Mouse (Mus musculus): ENCODE data around the gene Vwa7. TPM values are rescaled to one million over a fixed set of nuclear protein-coding genes. Genes with fewer than 3 reads are reported as not detected.
"Not testable (repeated sequence)": the region's sequence is repeated elsewhere in the genome, so short reads cannot be mapped to it uniquely, and the experiment has no call there.

The Vwa7 gene
- polyA plus RNA-seq, 1 experiment from 2014 or later = 0.13 TPM

- WGBS (ENCODE audit: insufficient replicate concordance) = 66% methylated on average over 8 of the region's 8 CpGs
- Histone ChIP-seq H3K4me1 (ENCODE audit: control insufficient read depth, low read depth, low read length) (peaks cover 12% of the 10 kb centered on the region), H3K27me3 (ENCODE audit: control insufficient read depth, insufficient read depth, low read depth, low read length) (no peaks in the 10 kb centered on the region), H3K27ac (ENCODE audit: low read length) (no peak overlapping the region), H3K9ac (ENCODE audit: low read depth, low read length) (no peak overlapping the region), H3K4me3 (ENCODE audit: low read depth, low read length) (no peak overlapping the region), H3K36me3 (ENCODE audit: control insufficient read depth, insufficient read depth) (no peaks in the 10 kb centered on the region), H3K9me3 (replicated peaks; ENCODE audit: control insufficient read depth, low read length) (no peaks in the 10 kb centered on the region), H3K4me2 (ENCODE audit: low read depth, low read length) (no peak overlapping the region)
- ATAC-seq (ENCODE audit: low read depth) = no peak
Measured at GRCm38 (mm10) chr17:35032323-35032870, 16.0 kb downstream of the Vwa7 start.

DNA sequence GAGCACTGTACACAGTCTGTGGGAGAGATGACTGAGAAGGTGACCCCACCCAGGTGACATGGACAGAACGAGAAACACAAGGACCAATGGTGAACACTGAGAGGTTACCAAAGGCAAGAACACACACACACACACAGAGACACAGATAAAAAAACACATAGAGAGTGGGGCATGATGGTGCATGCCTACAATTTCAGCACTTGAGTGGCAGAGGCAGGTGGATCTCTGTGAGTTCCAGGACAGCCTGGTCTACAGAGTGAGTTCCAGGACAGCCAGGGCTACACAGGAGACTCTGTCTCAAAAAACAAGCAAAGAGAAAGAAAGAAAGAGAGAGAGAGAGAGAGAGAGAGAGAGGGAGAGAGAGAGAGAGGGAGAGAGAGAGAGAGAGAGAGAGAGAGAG lies 17.3 kb downstream of the Vwa7 start:
- H3K4me1 ChIP-seq (ENCODE audit: control insufficient read depth, low read depth, low read length); H3K27ac ChIP-seq (ENCODE audit: low read length); H3K4me3 ChIP-seq (ENCODE audit: low read depth, low read length); H3K4me2 ChIP-seq (ENCODE audit: low read depth, low read length); H3K36me3 ChIP-seq (ENCODE audit: control insufficient read depth, insufficient read depth); H3K27me3 ChIP-seq (ENCODE audit: control insufficient read depth, insufficient read depth, low read depth, low read length); H3K9ac ChIP-seq (ENCODE audit: low read depth, low read length); ATAC-seq (ENCODE audit: low read depth); H3K9me3 ChIP-seq (replicated peaks; ENCODE audit: control insufficient read depth, low read length): not testable (repeated sequence)
- 47% methylated on average over 1 of the region's 1 CpGs for WGBS (ENCODE audit: insufficient replicate concordance)

GRCm38 (mm10) chr17:35034896-35035295 lies 18.5 kb downstream of the Vwa7 start:
- WGBS (ENCODE audit: insufficient replicate concordance) = 59% methylated on average over 6 of the region's 6 CpGs
- Histone ChIP-seq H3K4me1 (ENCODE audit: control insufficient read depth, low read depth, low read length) (peaks cover 10% of the 10 kb centered on the region), H3K36me3 (ENCODE audit: control insufficient read depth, insufficient read depth) (no peaks in the 10 kb centered on the region)

GRCm38 (mm10) chr17:35039121-35039873 lies 22.9 kb downstream of the Vwa7 start:
- H3K9me3 ChIP-seq (replicated peaks; ENCODE audit: control insufficient read depth, low read length) = no peaks in the 10 kb centered on the region
- H3K4me1 ChIP-seq (ENCODE audit: control insufficient read depth, low read depth, low read length) = peaks cover 10% of the 10 kb centered on the region
- 75% methylated on average over 11 of the region's 11 CpGs for WGBS (ENCODE audit: insufficient replicate concordance)
- H3K27ac ChIP-seq (ENCODE audit: low read length) = no peak overlapping the region
- ATAC-seq (ENCODE audit: low read depth) = no peak
- H3K4me2 ChIP-seq (ENCODE audit: low read depth, low read length) = no peak overlapping the region
- no peak overlapping the region for H3K9ac ChIP-seq (ENCODE audit: low read depth, low read length)
- no peak overlapping the region for H3K4me3 ChIP-seq (ENCODE audit: low read depth, low read length)
- H3K36me3 ChIP-seq (ENCODE audit: control insufficient read depth, insufficient read depth) = no peaks in the 10 kb centered on the region
- no peaks in the 10 kb centered on the region for H3K27me3 ChIP-seq (ENCODE audit: control insufficient read depth, insufficient read depth, low read depth, low read length)

More at GRCm38 (mm10) chr17:35034896-35035295, 18.5 kb downstream of the Vwa7 start:
- Histone ChIP-seq H3K9ac (ENCODE audit: low read depth, low read length) (no peak overlapping the region), H3K27ac (ENCODE audit: low read length) (no peak overlapping the region), H3K4me2 (ENCODE audit: low read depth, low read length) (no peak overlapping the region), H3K27me3 (ENCODE audit: control insufficient read depth, insufficient read depth, low read depth, low read length) (no peaks in the 10 kb centered on the region), H3K4me3 (ENCODE audit: low read depth, low read length) (no peak overlapping the region), H3K9me3 (replicated peaks; ENCODE audit: control insufficient read depth, low read length) (no peaks in the 10 kb centered on the region)
- ATAC-seq (ENCODE audit: low read depth) = no peak

GRCm38 (mm10) chr17:35043794-35044193 lies 27.4 kb downstream of the Vwa7 start:
- H3K9me3 ChIP-seq (replicated peaks; ENCODE audit: control insufficient read depth, low read length) = no peaks in the 10 kb centered on the region
- H3K27ac ChIP-seq (ENCODE audit: low read length) = peak overlapping the region; percentile 29; the same call in 1 of the 2 replicates
- H3K27me3 ChIP-seq (ENCODE audit: control insufficient read depth, insufficient read depth, low read depth, low read length) = no peaks in the 10 kb centered on the region
- H3K4me2 ChIP-seq (ENCODE audit: low read depth, low read length) = no peak overlapping the region
- peaks cover 52% of the 10 kb centered on the region for H3K4me1 ChIP-seq (ENCODE audit: control insufficient read depth, low read depth, low read length)
- no peaks in the 10 kb centered on the region for H3K36me3 ChIP-seq (ENCODE audit: control insufficient read depth, insufficient read depth)
- no peak for ATAC-seq (ENCODE audit: low read depth)
- 69% methylated on average over 4 of the region's 4 CpGs for WGBS (ENCODE audit: insufficient replicate concordance)
- no peak overlapping the region for H3K9ac ChIP-seq (ENCODE audit: low read depth, low read length)
- no peak overlapping the region for H3K4me3 ChIP-seq (ENCODE audit: low read depth, low read length)

DNA sequence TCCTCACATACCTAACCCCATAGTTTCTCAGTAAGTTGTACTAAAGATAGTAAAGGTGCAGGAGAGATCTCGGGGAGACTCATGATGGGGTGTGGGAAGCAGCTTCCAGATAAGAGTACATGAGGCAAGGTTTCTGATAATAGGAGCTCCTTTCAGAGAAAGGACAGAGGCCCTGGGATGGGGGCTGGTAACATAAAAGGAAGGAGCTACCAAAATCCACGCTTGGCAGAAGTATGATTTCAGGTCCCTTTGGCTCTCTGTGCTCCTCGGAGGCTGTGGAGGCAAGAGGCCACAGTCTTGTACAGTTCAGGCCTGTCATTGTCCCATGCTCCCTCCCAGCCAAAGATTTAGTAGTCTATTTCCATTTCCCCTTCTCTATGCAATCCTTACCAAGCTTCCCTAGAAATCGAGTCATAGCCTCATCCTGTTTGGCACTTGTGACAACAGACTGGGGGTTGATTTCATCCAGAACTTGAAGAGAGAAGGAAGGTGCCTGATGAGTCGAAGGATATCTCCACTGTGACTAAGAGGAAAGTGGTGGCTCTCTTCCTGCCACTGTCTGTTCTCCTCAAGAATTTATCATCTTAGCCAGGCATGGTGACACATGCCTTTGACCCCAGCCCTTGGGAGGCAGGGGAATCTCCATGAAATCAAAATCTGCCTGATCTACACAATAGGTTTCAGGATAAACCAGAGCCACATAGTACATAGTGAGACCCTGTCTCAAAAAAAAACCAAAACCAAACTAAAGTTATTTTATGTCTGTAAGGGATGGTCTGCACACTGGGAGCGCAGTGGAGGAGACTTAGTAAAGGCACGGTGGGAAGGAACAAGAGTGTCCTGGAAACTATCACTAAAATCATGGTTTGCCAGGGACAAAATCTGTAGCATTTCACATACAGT lies 28.8 kb downstream of the Vwa7 start:
- Histone ChIP-seq H3K4me3 (ENCODE audit: low read depth, low read length) (peak overlapping the region; percentile 76), H3K9me3 (replicated peaks; ENCODE audit: control insufficient read depth, low read length) (no peaks in the 10 kb centered on the region), H3K9ac (ENCODE audit: low read depth, low read length) (peak overlapping the region; percentile 93), H3K4me2 (ENCODE audit: low read depth, low read length) (peak overlapping the region; percentile 99), H3K4me1 (ENCODE audit: control insufficient read depth, low read depth, low read length) (peaks cover 65% of the 10 kb centered on the region), H3K27ac (ENCODE audit: low read length) (peak overlapping the region; percentile 93), H3K36me3 (ENCODE audit: control insufficient read depth, insufficient read depth) (no peaks in the 10 kb centered on the region), H3K27me3 (ENCODE audit: control insufficient read depth, insufficient read depth, low read depth, low read length) (no peaks in the 10 kb centered on the region)
- WGBS (ENCODE audit: insufficient replicate concordance) = 28% methylated on average over 7 of the region's 7 CpGs
- peak; percentile 16; the same call in 1 of the 2 replicates for ATAC-seq (ENCODE audit: low read depth)

DNA sequence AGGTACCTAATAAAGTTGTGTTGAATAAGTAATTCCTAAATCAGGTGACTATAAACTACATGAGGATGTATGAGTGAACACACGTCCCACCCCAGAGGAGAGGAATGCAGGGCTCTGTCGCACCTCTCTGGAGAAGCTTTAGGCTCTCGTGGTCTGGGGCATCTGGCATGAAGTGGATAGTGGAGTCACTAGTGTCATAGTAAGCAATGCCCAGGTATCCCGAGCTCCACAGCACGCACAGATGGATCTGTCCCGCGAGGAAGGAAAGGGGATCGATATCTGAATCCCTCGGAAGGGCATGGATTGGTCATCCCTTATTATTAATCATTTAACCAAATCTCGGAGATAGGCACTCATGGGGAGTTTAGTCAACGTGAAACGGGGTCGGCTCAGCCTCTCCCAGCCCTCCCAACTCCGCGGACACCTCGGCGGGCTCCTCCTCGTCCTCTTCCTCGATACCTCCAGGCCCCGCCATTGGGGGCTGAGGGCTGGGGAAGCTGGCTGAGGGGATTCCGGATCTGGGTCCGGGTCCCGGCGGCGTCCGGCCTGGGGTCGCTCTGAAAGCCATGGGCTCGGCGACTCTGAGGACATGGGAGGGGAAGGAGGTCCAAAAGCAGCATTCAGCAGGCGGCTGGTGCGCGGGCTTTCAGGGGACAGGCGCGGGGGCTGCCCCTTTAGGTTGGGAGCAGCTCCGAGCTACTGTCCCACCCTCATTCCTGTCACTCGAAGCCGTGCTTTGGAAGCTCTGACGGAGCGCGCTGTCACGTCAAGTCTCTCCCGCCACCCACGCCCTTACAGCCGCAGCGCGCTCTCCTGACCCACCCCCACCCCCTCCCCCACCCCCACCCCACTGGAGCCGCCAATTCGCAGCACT lies 29.7 kb downstream of the Vwa7 start:
- no peak for ATAC-seq (ENCODE audit: low read depth)
- WGBS (ENCODE audit: insufficient replicate concordance) = 2% methylated on average over 48 of the region's 48 CpGs
- no peaks in the 10 kb centered on the region for H3K36me3 ChIP-seq (ENCODE audit: control insufficient read depth, insufficient read depth)
- H3K27ac ChIP-seq (ENCODE audit: low read length) = peak overlapping the region; percentile 93
- H3K27me3 ChIP-seq (ENCODE audit: control insufficient read depth, insufficient read depth, low read depth, low read length) = no peaks in the 10 kb centered on the region
- H3K4me3 ChIP-seq (ENCODE audit: low read depth, low read length) = peak overlapping the region; percentile 76
- H3K9me3 ChIP-seq (replicated peaks; ENCODE audit: control insufficient read depth, low read length) = no peaks in the 10 kb centered on the region
- peaks cover 65% of the 10 kb centered on the region for H3K4me1 ChIP-seq (ENCODE audit: control insufficient read depth, low read depth, low read length)
- peak overlapping the region; percentile 99 for H3K4me2 ChIP-seq (ENCODE audit: low read depth, low read length)
- H3K9ac ChIP-seq (ENCODE audit: low read depth, low read length) = peak overlapping the region; percentile 93

DNA sequence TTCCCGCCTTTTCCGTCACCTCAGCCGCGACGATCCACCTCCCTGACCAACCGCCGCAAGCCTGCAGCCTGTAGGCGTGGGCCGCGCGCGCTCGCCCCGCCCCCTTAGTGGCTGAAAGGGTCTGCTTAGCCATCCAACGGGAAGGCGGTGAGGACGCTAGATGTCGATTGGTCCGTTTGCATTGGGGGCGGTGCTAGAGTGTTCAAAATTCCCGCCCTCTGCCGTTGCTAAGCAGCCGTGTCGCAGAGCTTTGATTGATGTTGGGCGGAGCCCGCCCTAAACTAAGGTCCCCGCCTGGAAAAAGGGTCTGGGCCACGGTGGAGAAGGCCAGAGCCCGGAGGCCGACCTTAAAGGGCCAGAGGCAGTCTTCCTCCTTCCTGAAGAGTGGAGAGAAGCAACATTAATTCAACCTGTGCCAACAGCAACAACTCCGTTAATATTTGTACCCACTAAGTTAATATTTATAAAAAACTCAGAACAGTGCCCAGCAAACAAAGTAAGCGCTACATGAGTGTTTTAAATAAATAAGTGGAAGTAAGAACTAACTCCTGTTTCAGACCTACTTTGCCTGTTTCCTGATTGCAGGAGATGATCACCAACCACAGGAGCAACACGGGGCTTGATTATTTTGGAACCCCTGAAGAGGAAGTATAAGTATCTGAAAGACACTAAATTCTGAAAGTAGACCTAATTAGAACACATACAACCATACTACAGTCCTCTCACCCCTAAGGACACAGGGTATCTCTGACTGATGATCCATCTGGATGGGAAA lies 30.5 kb downstream of the Vwa7 start, which contains the start of gene Msh5:
Msh5 (minus strand) TSS at position 65 of the 775 bp plus-strand sequence.
- Histone ChIP-seq H3K27ac (ENCODE audit: low read length) (peak within 1 kb of the TSS; percentile 93), H3K9me3 (replicated peaks; ENCODE audit: control insufficient read depth, low read length) (no peaks in the 10 kb centered on the region), H3K27me3 (ENCODE audit: control insufficient read depth, insufficient read depth, low read depth, low read length) (no peaks in the 10 kb centered on the region), H3K36me3 (ENCODE audit: control insufficient read depth, insufficient read depth) (no peaks in the 10 kb centered on the region), H3K4me3 (ENCODE audit: low read depth, low read length) (peak within 1 kb of the TSS; percentile 76), H3K4me1 (ENCODE audit: control insufficient read depth, low read depth, low read length) (peaks cover 69% of the 10 kb centered on the region), H3K9ac (ENCODE audit: low read depth, low read length) (peak within 1 kb of the TSS; percentile 93), H3K4me2 (ENCODE audit: low read depth, low read length) (peak within 1 kb of the TSS; percentile 99)
- 1% methylated on average over 33 of the region's 33 CpGs for WGBS (ENCODE audit: insufficient replicate concordance)
- peak; percentile 89 for ATAC-seq (ENCODE audit: low read depth)
